Mouse (Mus musculus) liver, postnatal 0 days (tissue): Measurements from ENCODE around the gene Adam22.

ENCODE experiments used
- CTCF ChIP-seq: sonication (generic); IDR thresholded peaks from 2 replicates; pipeline ENCODE4 v1.5.1; 2016; ENCODE audit warnings: antibody characterized with exemption, low read depth
- EP300 ChIP-seq: IDR thresholded peaks from 2 replicates; pipeline ENCODE4 v1.6.1; 2016; ENCODE audit warnings: antibody characterized with exemption, low read depth, mild to moderate bottlenecking

DNA sequence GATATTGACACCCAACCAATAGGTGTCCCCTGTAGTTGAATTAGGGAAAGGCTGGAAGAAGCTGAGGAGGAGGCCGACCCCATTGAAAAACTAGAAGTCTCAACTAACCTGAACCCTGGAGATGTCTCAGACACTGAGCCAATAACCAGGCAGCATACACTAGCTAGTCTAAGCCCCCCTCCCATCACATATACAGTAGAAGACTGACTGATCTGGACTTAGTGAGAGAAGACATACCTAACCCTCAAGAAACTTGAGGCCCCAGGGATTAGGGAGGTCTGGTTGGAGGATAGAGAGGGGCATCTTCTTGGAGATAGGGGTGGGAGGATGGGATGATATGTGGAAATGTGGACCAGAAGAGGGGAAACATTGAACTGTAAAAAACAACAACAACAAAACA lies 110.6 kb downstream of the Adam22 start:
- TF ChIP-seq EP300: no peak
- TF ChIP-seq CTCF: no peak
